Mouse (Mus musculus): ENCODE data around the gene Habp4. TPM values are rescaled to one million over a fixed set of nuclear protein-coding genes. Genes with fewer than 3 reads are reported as not detected.

Habp4 gene
- total RNA-seq (2023), result 8.7 to 14.4 TPM (median 12.5 TPM) in 4 replicates

GRCm38 (mm10) chr13:64161548-64161915 is at the start of gene Habp4:
Gene Habp4, plus strand, starts transcription at chr13:64161824.

GRCm38 (mm10) chr13:64128858-64129615 is 32.6 kb upstream of the Habp4 start, which contains the start of gene Slc35d2:
Gene Slc35d2, minus strand, starts transcription at chr13:64129368.

GRCm38 (mm10) chr13:64153083-64153682 is 8.4 kb upstream of the Habp4 start, which contains the start of gene Zfp367:
Gene Zfp367, minus strand, starts transcription at chr13:64153202.

Other genes with a start within 250 kb of the Habp4 start
- not detected in 4 replicates for gene Hsd17b3, start 72.6 kb upstream of the Habp4 start, total RNA-seq (2023)
- 13.9 to 18.4 TPM (median 17.1 TPM) in 4 replicates for gene Slc35d2, start 32.5 kb upstream of the Habp4 start, total RNA-seq (2023)
- gene Zfp367, start 8.6 kb upstream of the Habp4 start, total RNA-seq (2023), result 15.7 to 22.9 TPM (median 19.4 TPM) in 4 replicates
- gene Cdc14b, start 113.5 kb downstream of the Habp4 start, total RNA-seq (2023), result 4.1 to 5.9 TPM (median 4.7 TPM) in 4 replicates
- 32.9 to 40.5 TPM (median 35.4 TPM) in 4 replicates for gene Aaed1, start 150.9 kb downstream of the Habp4 start, total RNA-seq (2023)
- gene Ctsl, start 209.1 kb downstream of the Habp4 start, total RNA-seq (2023), result 19.5 to 28.5 TPM (median 21.1 TPM) in 4 replicates

Measured in B cell, adult 62 days (primary cell).